Comparison of ENCODE assay signal across 16 mouse cellular contexts in the genomic region with DNA sequence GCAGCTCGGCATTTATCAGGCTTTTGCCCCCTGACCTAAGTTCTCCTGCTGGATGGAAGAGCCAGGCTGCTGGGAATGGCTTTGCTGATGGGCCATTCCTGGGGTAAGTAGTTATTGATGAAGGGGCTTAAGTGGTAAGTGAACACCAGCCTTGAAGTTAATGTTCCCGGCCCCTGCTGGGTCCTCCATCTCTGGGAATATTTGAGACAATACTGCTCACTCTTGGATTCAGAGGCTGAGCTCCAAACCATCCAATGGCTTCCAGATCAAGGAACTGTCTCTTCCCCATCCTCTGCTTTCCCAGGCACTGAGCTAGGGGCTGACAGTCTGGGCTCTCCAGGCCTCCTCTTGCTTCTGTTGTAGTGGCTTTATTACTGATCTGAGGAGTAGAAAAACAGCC.
"Had no signal": no experiment of that assay in that cellular context is flagged by ENCODE, and none has a peak within 500 bp of the region (broad histone marks: within the 10 kb centered on the region; RNA-seq: fewer than 3 reads in every experiment).

No protein-coding gene starts in this region.

- DNase-seq: kidney, adult 18-20 months; kidney, adult 9 months; kidney, postnatal 14 days; kidney, postnatal 4 days; left cerebral cortex, postnatal 4 days; liver, embryonic 13.5 days; lung, adult 2 months; lung, postnatal 14 days; lung, postnatal 4 days; right cerebral cortex, adult 18-20 months; right cerebral cortex, postnatal 25 days; spleen, adult 18-20 months; thymus, postnatal 25 days had no signal

- H3K4me1 ChIP-seq: liver, embryonic 13.5 days; midbrain, embryonic 15.5 days; stomach, embryonic 15.5 days had no signal

- H3K4me3 ChIP-seq: liver, embryonic 13.5 days; midbrain, embryonic 15.5 days; stomach, embryonic 15.5 days had no signal

- H3K36me3 ChIP-seq: liver, embryonic 13.5 days; midbrain, embryonic 15.5 days; stomach, embryonic 15.5 days had no signal

- ATAC-seq: intestine, embryonic 16.5 days; midbrain, embryonic 15.5 days had no signal

- H3K27me3 ChIP-seq: liver, embryonic 13.5 days; midbrain, embryonic 15.5 days; stomach, embryonic 15.5 days had no signal

- H3K9me3 ChIP-seq: liver, embryonic 13.5 days; midbrain, embryonic 15.5 days; stomach, embryonic 15.5 days had no signal

- H3K9ac ChIP-seq: liver, embryonic 13.5 days; midbrain, embryonic 15.5 days; stomach, embryonic 15.5 days had no signal

- H3K27ac ChIP-seq: liver, embryonic 13.5 days; midbrain, embryonic 15.5 days; stomach, embryonic 15.5 days had no signal

- H3K4me2 ChIP-seq: liver, embryonic 13.5 days; midbrain, embryonic 15.5 days; stomach, embryonic 15.5 days had no signal
